Comparison of ENCODE assay signal across 34 mouse cellular contexts in genomic region chr14:30942254-30942653, GRCm38 (mm10). TPM values are rescaled to one million over a fixed set of nuclear protein-coding genes. Genes with fewer than 3 reads are reported as not detected.
A peak's percentile ranks its signal among the peaks of the same experiment; 100 is the strongest.
DNase-seq lines count a peak whose midpoint lies in the region; ATAC-seq and TF ChIP-seq lines count a peak whose summit lies in the region.
"Had no signal": no experiment of that assay in that cellular context is flagged by ENCODE, and none has a peak within 500 bp of the region (broad histone marks: within the 10 kb centered on the region; RNA-seq: fewer than 3 reads in every experiment).

No protein-coding gene starts in this region.

- ATAC-seq in forebrain, embryonic 11.5 days (replicated peaks; ENCODE audit: low FRiP score), result no peak
- ATAC-seq in forebrain, embryonic 16.5 days, result no peak
- ATAC-seq: forebrain, embryonic 14.5 days; hindbrain, embryonic 16.5 days had no signal

- no peaks in the 10 kb centered on the region for H3K9me3 ChIP-seq in forebrain, embryonic 11.5 days (ENCODE audit: control insufficient read depth, low read length)
- no peaks in the 10 kb centered on the region for H3K9me3 ChIP-seq in forebrain, embryonic 16.5 days (ENCODE audit: control insufficient read depth, low read length)
- H3K9me3 ChIP-seq: G1E; heart, embryonic 13.5 days; kidney, embryonic 15.5 days; limb, embryonic 13.5 days; midbrain, embryonic 12.5 days; neural tube, embryonic 12.5 days had no signal

- no peaks in the 10 kb centered on the region for H3K36me3 ChIP-seq in forebrain, embryonic 11.5 days (ENCODE audit: control insufficient read depth, insufficient read depth, low read length)
- H3K36me3 ChIP-seq in forebrain, embryonic 16.5 days (ENCODE audit: control insufficient read depth, insufficient read depth), result no peaks in the 10 kb centered on the region
- H3K36me3 ChIP-seq: G1E; heart, embryonic 13.5 days; kidney, embryonic 15.5 days; limb, embryonic 13.5 days; midbrain, embryonic 12.5 days; neural tube, embryonic 12.5 days had no signal

- 98% methylated on average over 4 of the region's 4 CpGs for WGBS in forebrain, embryonic 11.5 days
- WGBS in forebrain, embryonic 16.5 days, result 93% methylated on average over 4 of the region's 4 CpGs
- 73% methylated on average over 4 of the region's 4 CpGs for WGBS in lung, adult 2 months

- no peaks in the 10 kb centered on the region for H3K4me1 ChIP-seq in forebrain, embryonic 11.5 days (replicated peaks; ENCODE audit: control insufficient read depth, insufficient read depth, low read length)
- H3K4me1 ChIP-seq in forebrain, embryonic 16.5 days (replicated peaks; ENCODE audit: control insufficient read depth, insufficient read depth, low read length), result no peaks in the 10 kb centered on the region
- H3K4me1 ChIP-seq in lung, adult 2 months (ENCODE audit: control insufficient read depth, insufficient read depth, low read length), result peaks cover 8% of the 10 kb centered on the region; the same call in 1 of the 2 replicates
- H3K4me1 ChIP-seq: heart, embryonic 13.5 days; limb, embryonic 13.5 days; midbrain, embryonic 12.5 days; neural tube, embryonic 12.5 days had no signal

- no peaks in the 10 kb centered on the region for H3K27me3 ChIP-seq in forebrain, embryonic 11.5 days (ENCODE audit: control insufficient read depth, insufficient read depth, low read length)
- H3K27me3 ChIP-seq in forebrain, embryonic 16.5 days (replicated peaks; ENCODE audit: control insufficient read depth, insufficient read depth, low read length), result 0 out of 2 replicates have a peak, but pooled peaks cover 2% of the 10 kb centered on the region
- H3K27me3 ChIP-seq: limb, embryonic 13.5 days; neural tube, embryonic 12.5 days had no signal

- TF ChIP-seq POLR2A in lung, adult 2 months (IDR thresholded peaks at IDR 0.05; ENCODE audit: borderline replicate concordance, extremely low read depth, low read depth, low read length), result no peak

- H3K4me3 ChIP-seq in forebrain, embryonic 11.5 days (ENCODE audit: low read depth, low read length), result no peak overlapping the region
- H3K4me3 ChIP-seq in forebrain, embryonic 16.5 days (replicated peaks; ENCODE audit: low read length), result no peak overlapping the region
- no peak overlapping the region for H3K4me3 ChIP-seq in lung, adult 2 months (replicated peaks; ENCODE audit: extremely low read depth, low read depth, low read length)
- H3K4me3 ChIP-seq: heart, embryonic 13.5 days; kidney, embryonic 15.5 days; limb, embryonic 13.5 days; megakaryocyte, embryonic 14.5 days; midbrain, embryonic 12.5 days; myocyte; neural tube, embryonic 12.5 days had no signal

- no peak overlapping the region for H3K27ac ChIP-seq in forebrain, embryonic 11.5 days (ENCODE audit: low read depth, low read length)
- H3K27ac ChIP-seq in forebrain, embryonic 16.5 days (ENCODE audit: low read length), result no peak overlapping the region
- H3K27ac ChIP-seq: heart, embryonic 13.5 days; kidney, embryonic 15.5 days; limb, embryonic 13.5 days; midbrain, embryonic 12.5 days; neural tube, embryonic 12.5 days had no signal

- no peak overlapping the region for H3K9ac ChIP-seq in forebrain, embryonic 11.5 days (ENCODE audit: low read length)
- H3K9ac ChIP-seq in forebrain, embryonic 16.5 days (replicated peaks; ENCODE audit: low read depth, low read length), result no peak overlapping the region
- H3K9ac ChIP-seq: heart, embryonic 13.5 days; kidney, embryonic 15.5 days; limb, embryonic 13.5 days; midbrain, embryonic 12.5 days; neural tube, embryonic 12.5 days had no signal

- peak; percentile 24 for DNase-seq in forebrain, embryonic 11.5 days (ENCODE audit: low spot score)
- DNase-seq in lung, adult 18-20 months, result peak; percentile 26 to 43
- DNase-seq in lung, adult 2 months, result no peak
- peak; percentile 36 for DNase-seq in lung, postnatal 10 days
- no peak for DNase-seq in kidney, postnatal 4 days
- DNase-seq in cerebellum, postnatal 25 days, result no peak
- DNase-seq: adrenal gland, postnatal 25 days; cerebellum, adult 18-20 months; cerebellum, postnatal 14 days; gastrocnemius, postnatal 25 days; heart, adult 18-20 months; heart, postnatal 10 days; kidney, adult 18-20 months; kidney, postnatal 25 days; right cerebral cortex, adult 18-20 months; spleen, adult 18-20 months; thymus, postnatal 14 days had no signal

- H3K4me2 ChIP-seq in forebrain, embryonic 11.5 days (ENCODE audit: low read depth, low read length, severe bottlenecking), result no peak overlapping the region
- H3K4me2 ChIP-seq in forebrain, embryonic 16.5 days (ENCODE audit: low read length), result no peak overlapping the region
- H3K4me2 ChIP-seq: heart, embryonic 13.5 days; kidney, embryonic 15.5 days; limb, embryonic 13.5 days; midbrain, embryonic 12.5 days; neural tube, embryonic 12.5 days had no signal

- no peak for TF ChIP-seq CTCF in lung, adult 2 months (IDR thresholded peaks at IDR 0.05; ENCODE audit: insufficient read depth, low read length)

RNA-seq across cellular contexts. Expression of gene Itih1, which starts 0.8 kb away (rescaled TPM):
- not detected in 2 replicates for polyA plus RNA-seq in forebrain, embryonic 11.5 days (2014; fragmentation: Nextera tagmentation; extraction: Ambion mirVana)
- polyA plus RNA-seq in forebrain, embryonic 16.5 days (2015; fragmentation: Nextera tagmentation; extraction: Ambion mirVana), result not detected in 2 replicates
- 1.1 and 1.4 TPM in 2 replicates for polyA plus RNA-seq in lung, adult 2 months (2012; rRNA removed)
- polyA plus RNA-seq: embryonic facial prominence, embryonic 11.5 days; forebrain, embryonic 14.5 days; frontal cortex, adult 2 months; G1E; hindbrain, embryonic 11.5 days; hindbrain, embryonic 16.5 days; intestine, embryonic 14.5 days; limb, embryonic 13.5 days; midbrain, embryonic 12.5 days; midbrain, postnatal 0 days; urinary bladder, adult 2 months had no signal

RNA-seq across cellular contexts. Expression of gene Nek4, which starts 8.9 kb away (rescaled TPM):
- polyA plus RNA-seq in forebrain, embryonic 11.5 days (2014; fragmentation: Nextera tagmentation; extraction: Ambion mirVana), result 22.4 and 24.4 TPM in 2 replicates
- polyA plus RNA-seq in forebrain, embryonic 16.5 days (2015; fragmentation: Nextera tagmentation; extraction: Ambion mirVana), result 19.6 and 20.4 TPM in 2 replicates
- polyA plus RNA-seq in lung, adult 2 months (2012; rRNA removed), result 3.6 and 3.8 TPM in 2 replicates

RNA-seq across cellular contexts. Expression of gene Itih3, which starts 18.7 kb away (rescaled TPM):
- polyA plus RNA-seq in forebrain, embryonic 11.5 days (2014; fragmentation: Nextera tagmentation; extraction: Ambion mirVana), result 0.05 and 0.16 TPM in 2 replicates
- polyA plus RNA-seq in forebrain, embryonic 16.5 days (2015; fragmentation: Nextera tagmentation; extraction: Ambion mirVana), result 0.40 and 0.58 TPM in 2 replicates
- 0.87 and 1.1 TPM in 2 replicates for polyA plus RNA-seq in lung, adult 2 months (2012; rRNA removed)
- polyA plus RNA-seq: G1E; hindbrain, embryonic 11.5 days had no signal

RNA-seq across cellular contexts. Expression of gene Itih4, which starts 56.0 kb away (rescaled TPM):
- polyA plus RNA-seq in forebrain, embryonic 11.5 days (2014; fragmentation: Nextera tagmentation; extraction: Ambion mirVana), result not detected in 2 replicates
- not detected in 2 replicates for polyA plus RNA-seq in forebrain, embryonic 16.5 days (2015; fragmentation: Nextera tagmentation; extraction: Ambion mirVana)
- polyA plus RNA-seq in lung, adult 2 months (2012; rRNA removed), result 37.7 and 43.4 TPM in 2 replicates
- polyA plus RNA-seq: embryonic facial prominence, embryonic 11.5 days; forebrain, embryonic 14.5 days; G1E; hindbrain, embryonic 11.5 days; hindbrain, embryonic 16.5 days; midbrain, embryonic 12.5 days; midbrain, postnatal 0 days; neural tube, embryonic 12.5 days had no signal

RNA-seq across cellular contexts. Expression of gene Glt8d1, which starts 58.9 kb away (rescaled TPM):
- polyA plus RNA-seq in forebrain, embryonic 11.5 days (2014; fragmentation: Nextera tagmentation; extraction: Ambion mirVana), result 61.3 and 63.5 TPM in 2 replicates
- polyA plus RNA-seq in forebrain, embryonic 16.5 days (2015; fragmentation: Nextera tagmentation; extraction: Ambion mirVana), result 51.8 and 54.2 TPM in 2 replicates
- polyA plus RNA-seq in lung, adult 2 months (2012; rRNA removed), result 17.2 and 21.6 TPM in 2 replicates

Comparison
In these comparisons a context has a peak if more than half of its experiments do, and no peak if none do; other contexts are left out.
1. DNase-seq: peak in forebrain, embryonic 11.5 days (single experiment), lung, adult 18-20 months (2 of 2) and lung, postnatal 10 days (single experiment); none in lung, adult 2 months (single experiment), kidney, postnatal 4 days (0 of 2) and cerebellum, postnatal 25 days (0 of 2).